In genomic region chr7:141228279-141229067, GRCm38 (mm10) we compare ENCODE assay signal across 8 mouse cellular contexts. TPM values are rescaled to one million over a fixed set of nuclear protein-coding genes. Genes with fewer than 3 reads are reported as not detected.
A peak's percentile ranks its signal among the peaks of the same experiment; 100 is the strongest.
DNase-seq lines count a peak whose midpoint lies in the region; ATAC-seq and TF ChIP-seq lines count a peak whose summit lies in the region.

Gene Phrf1, plus strand, starts transcription at chr7:141228784.

- no peak for TF ChIP-seq EP300 in MEL (IDR thresholded peaks at IDR 0.05; ENCODE audit: low read depth in 1 of 2, low read length in 2 of 2)

- H3K27me3 ChIP-seq in MEL (ENCODE audit: control insufficient read depth in 1 of 2, insufficient read depth in 2 of 2, low read length in 2 of 2): no peaks in the 10 kb centered on the region
- H3K27me3 ChIP-seq in cerebellum, adult 2 months (ENCODE audit: control insufficient read depth, insufficient read depth, low read length): no peaks in the 10 kb centered on the region
- H3K27me3 ChIP-seq in lung, embryonic 16.5 days (ENCODE audit: control insufficient read depth, insufficient read depth, low read depth, low read length): no peaks in the 10 kb centered on the region

- TF ChIP-seq CTCF in MEL (IDR thresholded peaks at IDR 0.05 in 2 of 3, conservative IDR thresholded peaks at IDR 0.05 in 1 of 3; ENCODE audit: control insufficient read depth in 1 of 3, insufficient read depth in 1 of 3, low read depth in 2 of 3, low read length in 3 of 3, poor library complexity in 1 of 3, severe bottlenecking in 1 of 3): peak; percentile 90 to 95 (median 91)
- TF ChIP-seq CTCF in cerebellum, adult 2 months (IDR thresholded peaks at IDR 0.05; ENCODE audit: borderline replicate concordance, insufficient read depth, low read depth, low read length): peak; percentile 92

- no peaks in the 10 kb centered on the region for H3K9me3 ChIP-seq in MEL (replicated peaks; ENCODE audit: insufficient read depth, low read length)
- H3K9me3 ChIP-seq in lung, embryonic 16.5 days (ENCODE audit: control insufficient read depth, low read length): no peaks in the 10 kb centered on the region

- ATAC-seq in hematopoietic stem cell, adult 5-6 weeks (replicated peaks in 1 of 2; ENCODE audit: insufficient read depth in 1 of 2, low FRiP score in 2 of 2, low TSS enrichment in 1 of 2, low read depth in 1 of 2, poor library complexity in 2 of 2, severe bottlenecking in 2 of 2): peak; percentile 96
- ATAC-seq in lung, embryonic 16.5 days (ENCODE audit: low read depth): peak; percentile 93

- peaks cover 36% of the 10 kb centered on the region for H3K79me2 ChIP-seq in MEL (ENCODE audit: control insufficient read depth, insufficient read depth, low read length, poor library complexity)

- under 1% methylated on average over 76 of the region's 76 CpGs for WGBS in cerebellum, adult 2 months
- WGBS in lung, embryonic 16.5 days: under 1% methylated on average over 76 of the region's 76 CpGs

- H3K4me3 ChIP-seq in MEL (ENCODE audit: control insufficient read depth in 1 of 2, insufficient read depth in 1 of 2, low read depth in 2 of 2, low read length in 2 of 2): peak within 1 kb of the TSS; percentile 76 to 78
- H3K4me3 ChIP-seq in cerebellum, adult 2 months (replicated peaks; ENCODE audit: insufficient read depth, low read depth, low read length): peak within 1 kb of the TSS; percentile 97
- peak within 1 kb of the TSS; percentile 72 for H3K4me3 ChIP-seq in lung, embryonic 16.5 days (ENCODE audit: low read length)

- peak; percentile 93 for DNase-seq in MEL (ENCODE audit: low read depth, low spot score)
- peak; percentile 88 to 96 for DNase-seq in cerebellum, adult 2 months
- DNase-seq in forelimb bud, embryonic 11.5 days (ENCODE audit: low read depth, low spot score): peak; percentile 94
- DNase-seq in layer of hippocampus, adult 9-10 months (ENCODE audit: low spot score): peak; percentile 71
- peak; percentile 94 for DNase-seq in ovary, postnatal 10 days (ENCODE audit: low spot score)
- peak; percentile 89 to 97 for DNase-seq in thymus, postnatal 10 days (ENCODE audit: low spot score in 2 of 2)

- TF ChIP-seq RAD21 in MEL (IDR thresholded peaks at IDR 0.05; ENCODE audit: low read depth, low read length): no peak; the same call in 1 of the 2 replicates

- H3K4me2 ChIP-seq in lung, embryonic 16.5 days (ENCODE audit: low read depth, low read length): peak within 1 kb of the TSS; percentile 95

- peak within 1 kb of the TSS; percentile 83 for H3K9ac ChIP-seq in MEL (ENCODE audit: control insufficient read depth, low read depth, low read length, poor library complexity, severe bottlenecking)
- peak within 1 kb of the TSS; percentile 93 for H3K9ac ChIP-seq in lung, embryonic 16.5 days (ENCODE audit: low read length)

- peak within 1 kb of the TSS; percentile 89 for H3K27ac ChIP-seq in MEL (ENCODE audit: control insufficient read depth, low read depth, low read length)
- H3K27ac ChIP-seq in cerebellum, adult 2 months (ENCODE audit: insufficient read depth, low read length): peak within 1 kb of the TSS; percentile 94
- H3K27ac ChIP-seq in lung, embryonic 16.5 days (ENCODE audit: low read length): peak within 1 kb of the TSS; percentile 86

- peak; percentile 72 to 80; a peak in 3 of 4 replicates for TF ChIP-seq POLR2A in MEL (IDR thresholded peaks at IDR 0.05; ENCODE audit: control insufficient read depth in 1 of 2, insufficient read depth in 1 of 2, low read depth in 1 of 2, low read length in 2 of 2, poor library complexity in 1 of 2)
- TF ChIP-seq POLR2A in cerebellum, adult 2 months (IDR thresholded peaks at IDR 0.05; ENCODE audit: borderline replicate concordance, insufficient read depth, low read length): peak; percentile 55

- H3K36me3 ChIP-seq in MEL (ENCODE audit: control insufficient read depth in 1 of 2, insufficient read depth in 2 of 2, low read length in 2 of 2): peaks cover 11 to 14% of the 10 kb centered on the region in 2 experiments; a peak in 3 of 4 replicates
- peaks cover 15% of the 10 kb centered on the region for H3K36me3 ChIP-seq in lung, embryonic 16.5 days (ENCODE audit: control insufficient read depth, insufficient read depth, low read length)

- H3K4me1 ChIP-seq in MEL (ENCODE audit: control insufficient read depth in 1 of 2, insufficient read depth in 2 of 2, low read length in 2 of 2): peaks cover 4 to 12% of the 10 kb centered on the region in 2 experiments; a peak in 2 of 4 replicates
- peaks cover 12% of the 10 kb centered on the region for H3K4me1 ChIP-seq in cerebellum, adult 2 months (ENCODE audit: control insufficient read depth, insufficient read depth, low read length)
- peaks cover 11% of the 10 kb centered on the region for H3K4me1 ChIP-seq in lung, embryonic 16.5 days (replicated peaks; ENCODE audit: control insufficient read depth, insufficient read depth, low read length)

TF ChIP-seq in MEL, 35 proteins besides CTCF, POLR2A, EP300 and RAD21:
- TF ChIP-seq MYC (IDR thresholded peaks at IDR 0.05; ENCODE audit: low read depth, low read length): peak; percentile 48; the same call in 1 of the 2 replicates
- peak; percentile 66; the same call in 1 of the 2 replicates for TF ChIP-seq SIN3A (IDR thresholded peaks at IDR 0.05; ENCODE audit: low read length)
- no peak for TF ChIP-seq USF1 (IDR thresholded peaks at IDR 0.05; ENCODE audit: low read depth, low read length)
- no peak for TF ChIP-seq ZNF384 (IDR thresholded peaks at IDR 0.05; ENCODE audit: low read depth, low read length)
- TF ChIP-seq POLR2AphosphoS5 (IDR thresholded peaks at IDR 0.05; ENCODE audit: borderline replicate concordance, low read depth, low read length): no peak; the same call in 1 of the 2 replicates
- TF ChIP-seq MYB (IDR thresholded peaks at IDR 0.05; ENCODE audit: low read depth, low read length): peak; percentile 93
- TF ChIP-seq UBTF (IDR thresholded peaks at IDR 0.05; ENCODE audit: borderline replicate concordance, insufficient read depth, low read depth, low read length): no peak
- no peak for TF ChIP-seq ZKSCAN1 (IDR thresholded peaks at IDR 0.05; ENCODE audit: low read depth, low read length)
- TF ChIP-seq ELF1 (IDR thresholded peaks at IDR 0.05; ENCODE audit: low read depth, low read length): peak; percentile 88
- peak; percentile 55 for TF ChIP-seq SMC3 (IDR thresholded peaks at IDR 0.05; ENCODE audit: low read depth, low read length)
- TF ChIP-seq ZC3H11A (IDR thresholded peaks at IDR 0.05; ENCODE audit: low read depth, low read length): no peak
- TF ChIP-seq JUND (IDR thresholded peaks at IDR 0.05; ENCODE audit: low read depth, low read length): no peak
- no peak for TF ChIP-seq E2F4 (IDR thresholded peaks at IDR 0.05; ENCODE audit: borderline replicate concordance, low read depth, low read length)
- TF ChIP-seq MEF2A (IDR thresholded peaks at IDR 0.05; ENCODE audit: extremely low read depth, insufficient replicate concordance, low read depth, low read length, poor library complexity, severe bottlenecking): no peak
- peak; percentile 43; the same call in 1 of the 2 replicates for TF ChIP-seq MAX (IDR thresholded peaks at IDR 0.05; ENCODE audit: low read length)
- TF ChIP-seq ETS1 (IDR thresholded peaks at IDR 0.05; ENCODE audit: low read depth, low read length): no peak
- peak; percentile 61; the same call in 1 of the 2 replicates for TF ChIP-seq MXI1 (IDR thresholded peaks at IDR 0.05; ENCODE audit: low read depth, low read length)
- peak; percentile 53; the same call in 1 of the 2 replicates for TF ChIP-seq MAZ (IDR thresholded peaks at IDR 0.05; ENCODE audit: low read depth, low read length)
- TF ChIP-seq NRF1 (IDR thresholded peaks at IDR 0.05; ENCODE audit: insufficient read depth, low read depth, low read length, poor library complexity, severe bottlenecking): 0 out of 2 replicates have a peak, but pooled peaks have one; percentile 24
- no peak for TF ChIP-seq ZMIZ1 (IDR thresholded peaks at IDR 0.05; ENCODE audit: low read depth, low read length)
- no peak for TF ChIP-seq RCOR1 (IDR thresholded peaks at IDR 0.05; ENCODE audit: low read depth, low read length)
- peak; percentile 65 for TF ChIP-seq NELFE (IDR thresholded peaks at IDR 0.05; ENCODE audit: low read depth, low read length)
- 0 out of 2 replicates have a peak, but pooled peaks have one; percentile 23 for TF ChIP-seq TCF12 (IDR thresholded peaks at IDR 0.05; ENCODE audit: low read depth, low read length)
- TF ChIP-seq USF2 (IDR thresholded peaks at IDR 0.05; ENCODE audit: borderline replicate concordance in 1 of 2, insufficient read depth in 1 of 2, low read depth in 1 of 2, low read length in 2 of 2): no peak
- TF ChIP-seq GABPA (IDR thresholded peaks at IDR 0.05; ENCODE audit: low read depth, low read length): no peak
- peak; percentile 45; the same call in 1 of the 2 replicates for TF ChIP-seq POLR2AphosphoS2 (IDR thresholded peaks at IDR 0.05; ENCODE audit: low read length)
- TF ChIP-seq TAL1 (IDR thresholded peaks at IDR 0.05; ENCODE audit: low read length): no peak
- TF ChIP-seq CHD1 (IDR thresholded peaks at IDR 0.05; ENCODE audit: low read depth, low read length): peak; percentile 100
- no peak for TF ChIP-seq MAFK (IDR thresholded peaks at IDR 0.05; ENCODE audit: borderline replicate concordance, low read depth, low read length)
- peak; percentile 89 for TF ChIP-seq HCFC1 (IDR thresholded peaks at IDR 0.05; ENCODE audit: low read depth, low read length)
- no peak for TF ChIP-seq CHD2 (IDR thresholded peaks at IDR 0.05; ENCODE audit: low read length)
- TF ChIP-seq GATA1 (IDR thresholded peaks at IDR 0.05; ENCODE audit: low read depth, low read length): no peak
- TF ChIP-seq BHLHE40 (IDR thresholded peaks at IDR 0.05; ENCODE audit: borderline replicate concordance, low read depth, low read length): peak; percentile 54; the same call in 1 of the 2 replicates
- TF ChIP-seq KAT2A (conservative IDR thresholded peaks at IDR 0.05; ENCODE audit: low read depth, low read length): peak; percentile 80; the same call in 1 of the 2 replicates
- TF ChIP-seq TBP (IDR thresholded peaks at IDR 0.05; ENCODE audit: low read depth, low read length): peak; percentile 42; the same call in 1 of the 2 replicates

RNA-seq across cellular contexts. Expression of gene Phrf1, which starts in this region (rescaled TPM):
- 65.0 and 66.1 TPM in 2 replicates for total RNA-seq in MEL (2012; rRNA removed)
- polyA plus RNA-seq in MEL (2012; ENCODE audit: insufficient read depth in 1 of 2, insufficient read length in 2 of 2, low read depth in 1 of 2, low replicate concordance in 2 of 2, missing spikeins in 1 of 2): 1,000 to 10,000 TPM in 1 of 2 experiments, 10 to 100 TPM in 1; 91.2 to 1,029 TPM
- 31.2 and 32.0 TPM in 2 replicates for polyA plus RNA-seq in cerebellum, adult 2 months (2012; rRNA removed)
- total RNA-seq in hematopoietic stem cell, adult 5-6 weeks (2017): 52.5 and 77.3 TPM in 2 replicates
- 72.3 and 77.2 TPM in 2 replicates for polyA plus RNA-seq in lung, embryonic 16.5 days (2015; fragmentation: Nextera tagmentation; extraction: Ambion mirVana)

Comparison
In these comparisons a context has a peak if more than half of its experiments do, and no peak if none do; other contexts are left out.
1. Peak in every context shown above with its lines: DNase-seq, ATAC-seq, H3K4me3 ChIP-seq and H3K27ac ChIP-seq.